Mouse (Mus musculus) ES-E14 (cell line): Measurements from ENCODE around the gene Ankrd34a. TPM values are rescaled to one million over a fixed set of nuclear protein-coding genes. Genes with fewer than 3 reads are reported as not detected.

ENCODE experiments used
- DNase-seq: peaks from one replicate; pipeline ENCODE4 v3.0.0-alpha.2; 2013; ENCODE audit warnings: low read depth, low spot score
- H3K27ac ChIP-seq: 2 replicates; pipeline ENCODE4 v1.5.1; 2012; ENCODE audit warnings: low read depth, mild to moderate bottlenecking, low read length, moderate library complexity, mixed read lengths; ENCODE audit not compliant: poor library complexity, insufficient read depth, severe bottlenecking
- H3K36me3 ChIP-seq: 2 replicates; pipeline ENCODE4 v1.6.1; 2012; ENCODE audit warnings: mild to moderate bottlenecking, low read length, moderate library complexity, mixed read lengths; ENCODE audit not compliant: control insufficient read depth, poor library complexity, insufficient read depth, severe bottlenecking
- H3K4me1 ChIP-seq, 2 experiments: fragments of 150-350 bp in 1 of 2; sonication (generic) in 1 of 2; 2 replicates each; pipeline ENCODE4 v1.6.1; 2012; ENCODE audit warnings: low read length in 2 of 2, mild to moderate bottlenecking in 1 of 2, mixed read lengths in 1 of 2; ENCODE audit not compliant: control insufficient read depth in 2 of 2, insufficient read depth in 2 of 2, poor library complexity in 1 of 2
- H3K4me3 ChIP-seq, 2 experiments: fragments of 150-350 bp in 1 of 2; sonication (generic) in 1 of 2; 2 replicates each; pipeline ENCODE4 v1.5.1; 2012; ENCODE audit warnings: low read length in 2 of 2, low read depth in 1 of 2, mild to moderate bottlenecking in 1 of 2, mixed read lengths in 1 of 2; ENCODE audit not compliant: insufficient read depth in 1 of 2, poor library complexity in 1 of 2, severe bottlenecking in 1 of 2
- H3K9ac ChIP-seq: 2 replicates; pipeline ENCODE4 v1.6.1; 2012; ENCODE audit warnings: low read depth, mild to moderate bottlenecking, low read length, mixed read lengths; ENCODE audit not compliant: poor library complexity, insufficient read depth, severe bottlenecking
- H3K9me3 ChIP-seq: fragments of 150-350 bp; sonication (generic); 2 replicates; pipeline ENCODE4 v1.6.1; 2012; ENCODE audit warnings: low read depth, mild to moderate bottlenecking, low read length; ENCODE audit not compliant: control insufficient read depth, insufficient read depth
- CHD2 ChIP-seq: IDR thresholded peaks from 2 replicates; pipeline ENCODE4 v1.6.1; 2014; ENCODE audit warnings: mild to moderate bottlenecking, low read depth, low read length, inconsistent platforms
- HCFC1 ChIP-seq: IDR thresholded peaks from 2 replicates; pipeline ENCODE4 v1.6.1; 2012; ENCODE audit warnings: low read length, inconsistent platforms, borderline replicate concordance; ENCODE audit not compliant: insufficient read depth
- MAFK ChIP-seq: IDR thresholded peaks from 2 replicates; pipeline ENCODE4 v1.6.1; 2014; ENCODE audit warnings: mild to moderate bottlenecking, low read depth, low read length, inconsistent platforms; ENCODE audit not compliant: insufficient read depth
- ZC3H11A ChIP-seq: IDR thresholded peaks from 2 replicates; pipeline ENCODE4 v1.6.1; 2012; ENCODE audit warnings: low read depth, mild to moderate bottlenecking, inconsistent platforms, low read length, borderline replicate concordance
- ZNF384 ChIP-seq: IDR thresholded peaks from 2 replicates; pipeline ENCODE4 v1.6.1; 2012; ENCODE audit warnings: low read depth, low read length, inconsistent platforms
- in situ Hi-C, 2 experiments: fragments of 600-800 bp; cut with MboI; formaldehyde crosslinking; loops; one replicate each; pipeline ENCODE4 v1.15.1; 2025; ENCODE audit warnings: low sequenced_read_pairs in 2 of 2, inconsistent platforms in 1 of 2; ENCODE audit not compliant: unreplicated experiment in 2 of 2
- total RNA-seq: library from RNA; depleted of rRNA; stranded (reverse); fragments of 300-350 nt; gene quantifications from 2 replicates; pipeline ENCODE4 v1.2.3, GENCODE M21; 2012

Gene Ankrd34a
- total RNA-seq, 1 experiment = 0.67 TPM

DNA sequence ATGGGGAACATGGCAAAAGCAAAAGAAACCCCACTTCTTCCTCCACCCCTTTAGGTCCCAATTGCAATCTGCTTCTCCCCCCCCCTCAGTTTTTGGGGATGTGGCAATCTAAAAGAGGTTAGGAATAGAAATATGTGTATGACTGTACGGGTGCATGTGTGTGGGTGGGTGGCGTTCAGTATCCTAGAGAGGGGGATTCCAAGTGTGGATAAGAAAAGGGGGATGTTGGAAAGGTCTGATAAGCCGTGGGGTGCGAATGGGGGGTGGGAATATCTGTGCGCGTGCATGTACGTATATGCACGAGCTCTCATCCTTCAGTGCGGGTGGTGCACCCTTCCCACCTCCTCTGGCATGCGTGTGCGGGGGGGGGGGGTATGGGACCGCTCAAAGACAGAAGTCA lies 419 bp downstream of the Ankrd34a start:
- no peak overlapping the region for H3K27ac ChIP-seq
- TF ChIP-seq ZNF384 = no peak
- TF ChIP-seq MAFK = no peak
- TF ChIP-seq CHD2 = no peak
- no peak for TF ChIP-seq HCFC1
- no peak for TF ChIP-seq ZC3H11A
- no peaks in the 10 kb centered on the region for H3K36me3 ChIP-seq
- peaks cover 13 to 17% of the 10 kb centered on the region in 2 experiments for H3K4me1 ChIP-seq
- H3K9ac ChIP-seq = peak overlapping the region; percentile 56; the same call in 1 of the 2 replicates
- in situ Hi-C loops = no loop called here
- no peaks in the 10 kb centered on the region for H3K9me3 ChIP-seq
- H3K4me3 ChIP-seq = peak overlapping the region; percentile 65 to 71
- DNase-seq = no peak

DNA sequence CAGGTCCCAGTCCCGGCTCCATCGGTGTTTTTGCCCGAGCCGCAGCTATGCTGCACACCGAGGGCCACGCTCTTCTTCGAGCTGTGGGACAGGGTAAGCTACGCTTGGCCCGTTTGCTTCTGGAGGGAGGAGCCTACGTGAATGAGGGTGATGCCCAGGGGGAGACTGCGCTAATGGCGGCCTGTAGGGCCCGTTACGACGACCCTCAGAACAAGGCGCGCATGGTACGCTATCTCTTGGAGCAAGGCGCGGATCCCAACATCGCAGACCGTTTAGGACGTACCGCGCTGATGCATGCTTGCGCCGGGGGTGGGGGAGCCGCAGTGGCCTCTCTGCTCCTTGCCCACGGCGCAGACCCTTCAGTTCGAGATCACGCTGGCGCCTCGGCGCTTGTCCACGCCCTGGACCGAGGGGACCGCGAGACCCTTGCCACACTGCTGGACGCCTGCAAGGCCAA lies 1.0 kb downstream of the Ankrd34a start:
- H3K4me1 ChIP-seq = peaks cover 13 to 14% of the 10 kb centered on the region in 2 experiments
- peak overlapping the region; percentile 56 for H3K9ac ChIP-seq
- no peak for TF ChIP-seq ZNF384
- TF ChIP-seq HCFC1 = no peak
- TF ChIP-seq ZC3H11A = no peak
- TF ChIP-seq MAFK = no peak
- TF ChIP-seq CHD2 = no peak
- no peak overlapping the region for H3K27ac ChIP-seq
- H3K4me3 ChIP-seq = peak overlapping the region; percentile 65 to 71
- H3K36me3 ChIP-seq = no peaks in the 10 kb centered on the region
- no peaks in the 10 kb centered on the region for H3K9me3 ChIP-seq
- in situ Hi-C loops = no loop called here
- DNase-seq = no peak

DNA sequence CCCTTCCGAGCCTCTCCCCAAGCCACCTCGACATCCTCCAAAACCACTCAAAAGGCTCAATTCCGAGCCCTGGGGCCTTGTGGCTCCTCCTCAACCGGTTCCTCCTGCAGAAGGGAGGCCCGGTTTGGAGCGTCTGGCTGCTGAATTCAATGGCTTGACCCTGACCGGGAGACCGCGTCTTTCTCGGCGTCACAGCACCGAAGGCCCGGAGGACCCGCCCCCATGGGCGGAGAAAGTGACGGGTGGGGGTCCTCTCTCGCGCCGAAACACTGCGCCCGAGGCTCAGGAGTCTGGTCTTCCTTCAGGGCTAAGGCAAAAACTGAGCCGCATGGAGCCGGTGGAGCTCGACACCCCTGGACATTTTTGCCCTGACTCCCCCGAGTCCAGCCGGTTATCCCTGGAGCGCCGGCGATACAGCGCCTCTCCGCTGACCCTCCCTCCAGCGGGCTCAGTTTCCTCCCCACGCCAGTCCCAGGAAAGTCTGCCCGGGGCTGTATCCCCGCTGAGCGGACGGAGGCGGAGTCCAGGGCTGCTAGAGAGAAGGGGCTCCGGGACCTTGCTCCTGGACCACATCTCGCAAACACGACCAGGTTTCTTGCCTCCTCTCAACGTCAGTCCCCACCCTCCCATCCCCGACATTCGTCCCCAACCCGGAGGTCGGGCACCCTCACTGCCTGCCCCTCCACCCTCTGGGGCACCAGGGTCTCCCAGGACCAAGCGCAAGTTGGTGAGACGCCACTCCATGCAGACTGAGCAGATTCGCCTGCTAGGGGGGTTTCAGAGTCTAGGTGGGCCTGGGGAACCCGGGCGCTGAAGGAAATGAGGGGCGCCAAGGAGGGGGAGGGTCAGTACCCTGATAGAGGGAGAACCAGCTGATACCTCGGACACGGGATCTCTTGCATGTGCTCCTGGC lies 2.0 kb downstream of the Ankrd34a start:
- Histone ChIP-seq H3K36me3 (no peaks in the 10 kb centered on the region), H3K27ac (no peak overlapping the region), H3K9me3 (no peaks in the 10 kb centered on the region), H3K9ac (peak overlapping the region; percentile 56), H3K4me3 (peak overlapping the region; percentile 65 to 71), H3K4me1 (peaks cover 4 to 14% of the 10 kb centered on the region in 2 experiments)
- in situ Hi-C loops = no loop called here
- no peak for TF ChIP-seq MAFK
- no peak for TF ChIP-seq CHD2
- no peak for TF ChIP-seq ZNF384
- TF ChIP-seq ZC3H11A = no peak
- no peak for TF ChIP-seq HCFC1
- DNase-seq = no peak

DNA sequence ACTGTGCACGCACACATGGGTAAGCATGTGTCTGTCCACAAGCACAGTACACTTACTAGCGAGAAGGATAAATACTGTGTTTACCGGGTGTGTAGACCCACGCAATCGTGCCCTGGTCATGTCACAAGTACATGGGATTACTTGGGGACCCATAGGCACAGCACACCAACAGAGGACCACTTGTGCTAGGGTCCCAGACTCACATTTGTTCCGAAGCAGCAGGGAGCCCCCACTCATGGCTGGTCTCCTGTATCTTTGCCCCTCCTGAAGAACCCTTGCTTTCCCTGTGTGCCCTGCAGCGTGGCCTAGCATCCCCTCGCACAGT lies 2.6 kb downstream of the Ankrd34a start:
- no peaks in the 10 kb centered on the region for H3K9me3 ChIP-seq
- H3K36me3 ChIP-seq = no peaks in the 10 kb centered on the region
- DNase-seq = no peak
- H3K4me3 ChIP-seq = peak overlapping the region in 1 of 2 experiments; percentile 71; a peak in 1 of 4 replicates
- H3K27ac ChIP-seq = no peak overlapping the region
- TF ChIP-seq CHD2 (no peak), MAFK (no peak), HCFC1 (no peak), ZNF384 (no peak), ZC3H11A (no peak)
- no peak overlapping the region for H3K9ac ChIP-seq
- H3K4me1 ChIP-seq = peaks cover 4 to 14% of the 10 kb centered on the region in 2 experiments
- in situ Hi-C loops = no loop called here
